Mouse (Mus musculus) urinary bladder, postnatal 14 days (tissue): ENCODE measurements around the gene Abca1.
A peak's percentile ranks its signal among the peaks of the same experiment; 100 is the strongest.

Experiments used
- DNase-seq: peaks from one replicate; pipeline ENCODE4 v3.0.0; 2021; ENCODE audit warnings: low spot score

The Abca1 gene

GRCm38 (mm10) chr4:53159767-53160166 is at the start of gene Abca1:
Abca1 (minus strand) TSS chr4:53159895.
- peak; percentile 96 for DNase-seq

- no peak for DNase-seq
Observed at GRCm38 (mm10) chr4:53204482-53204881, 44.8 kb upstream of the Abca1 start.

GRCm38 (mm10) chr4:53203595-53204400 is 44.1 kb upstream of the Abca1 start:
- DNase-seq: no peak

- no peak for DNase-seq
Observed at GRCm38 (mm10) chr4:53200276-53200675, 40.6 kb upstream of the Abca1 start.

GRCm38 (mm10) chr4:53197842-53198241 is 38.1 kb upstream of the Abca1 start:
- DNase-seq: peak; percentile 24

GRCm38 (mm10) chr4:53196058-53196771 is 36.5 kb upstream of the Abca1 start:
- DNase-seq: peak; percentile 93

GRCm38 (mm10) chr4:53187071-53187470 is 27.4 kb upstream of the Abca1 start:
- DNase-seq: no peak

GRCm38 (mm10) chr4:53186573-53186972 is 26.9 kb upstream of the Abca1 start:
- no peak for DNase-seq

GRCm38 (mm10) chr4:53186141-53186540 is 26.4 kb upstream of the Abca1 start:
- no peak for DNase-seq

GRCm38 (mm10) chr4:53181479-53181878 is 21.8 kb upstream of the Abca1 start:
- DNase-seq: no peak

GRCm38 (mm10) chr4:53179308-53179820 is 19.7 kb upstream of the Abca1 start:
- DNase-seq: no peak

GRCm38 (mm10) chr4:53178489-53178888 is 18.8 kb upstream of the Abca1 start:
- DNase-seq: no peak

GRCm38 (mm10) chr4:53177696-53178095 is 18.0 kb upstream of the Abca1 start:
- DNase-seq: no peak

GRCm38 (mm10) chr4:53174906-53175305 is 15.2 kb upstream of the Abca1 start:
- DNase-seq: no peak

- no peak for DNase-seq
Observed at GRCm38 (mm10) chr4:53170403-53170802, 10.7 kb upstream of the Abca1 start.

- no peak for DNase-seq
Observed at GRCm38 (mm10) chr4:53165231-53165630, 5.5 kb upstream of the Abca1 start.

- peak; percentile 26 for DNase-seq
Observed at GRCm38 (mm10) chr4:53159176-53159575, 519 bp downstream of the Abca1 start.

GRCm38 (mm10) chr4:53158634-53159033 is 1.1 kb downstream of the Abca1 start:
- DNase-seq: peak; percentile 92

GRCm38 (mm10) chr4:53155471-53155870 is 4.2 kb downstream of the Abca1 start:
- DNase-seq: no peak

GRCm38 (mm10) chr4:53153711-53154110 is 6.0 kb downstream of the Abca1 start:
- no peak for DNase-seq

- no peak for DNase-seq
Observed at GRCm38 (mm10) chr4:53153061-53153460, 6.6 kb downstream of the Abca1 start.

- no peak for DNase-seq
Observed at GRCm38 (mm10) chr4:53152655-53153054, 7.0 kb downstream of the Abca1 start.

- DNase-seq: no peak
Observed at GRCm38 (mm10) chr4:53150516-53150915, 9.2 kb downstream of the Abca1 start.
